Mouse (Mus musculus) liver, embryonic 12.5 days (tissue): ENCODE data around the gene Mcts1. TPM values are rescaled to one million over a fixed set of nuclear protein-coding genes. Genes with fewer than 3 reads are reported as not detected.

ENCODE experiments used
- ATAC-seq: fragments of 200-750 bp; cut with Nextera tagmentation; 2 replicates; pipeline ENCODE4 v1.8.0; 2017; ENCODE audit warnings: moderate number of reproducible peaks, mild to moderate bottlenecking, moderate library complexity
- H3K27ac ChIP-seq: fragments of 300-500 bp; sonication (generic); 2 replicates; pipeline ENCODE4 v1.5.1; 2016; ENCODE audit warnings: mild to moderate bottlenecking
- H3K27me3 ChIP-seq: fragments of 300-500 bp; sonication (generic); replicated peaks from 2 replicates; pipeline ENCODE4 v1.6.1; 2016; ENCODE audit warnings: mild to moderate bottlenecking, moderate library complexity
- H3K36me3 ChIP-seq: fragments of 300-500 bp; sonication (generic); 2 replicates; pipeline ENCODE4 v1.6.1; 2016; ENCODE audit warnings: mild to moderate bottlenecking, moderate library complexity
- H3K4me1 ChIP-seq: fragments of 300-500 bp; sonication (generic); 2 replicates; pipeline ENCODE4 v1.6.1; 2016
- H3K4me2 ChIP-seq: fragments of 300-500 bp; sonication (generic); 2 replicates; pipeline ENCODE4 v1.6.1; 2016; ENCODE audit warnings: mild to moderate bottlenecking, moderate library complexity
- H3K4me3 ChIP-seq: fragments of 300-500 bp; sonication (generic); 2 replicates; pipeline ENCODE4 v1.5.1; 2016; ENCODE audit warnings: mild to moderate bottlenecking, moderate library complexity
- H3K9ac ChIP-seq: fragments of 300-500 bp; sonication (generic); 2 replicates; pipeline ENCODE4 v1.6.1; 2016; ENCODE audit warnings: mild to moderate bottlenecking, moderate library complexity
- H3K9me3 ChIP-seq: fragments of 300-500 bp; sonication (generic); replicated peaks from 2 replicates; pipeline ENCODE4 v1.6.1; 2016; ENCODE audit warnings: mild to moderate bottlenecking, moderate library complexity
- WGBS: fragments of 180-500 bp; shearing (Covaris S2); methylation state at CpG from one replicate; pipeline ENCODE4 v1.1.7; 2016; ENCODE audit not compliant: insufficient replicate concordance; 5-methylcytosine and 5-hydroxymethylcytosine counted together
- polyA plus RNA-seq: library from polyadenylated mRNA; unstranded; fragments of >200 nt; fragmentation: Nextera tagmentation; extraction: Ambion mirVana; gene quantifications from 2 replicates; pipeline ENCODE4 v1.2.1, GENCODE M21; 2016

Mcts1 gene
- polyA plus RNA-seq, 1 experiment from 2014 or later, result 56.8 TPM

GRCm38 (mm10) chrX:38593180-38593889 is 7.0 kb upstream of the Mcts1 start:
- peak; percentile 81 for ATAC-seq
- Histone ChIP-seq H3K4me2 (peak overlapping the region; percentile 24; the same call in 1 of the 2 replicates), H3K36me3 (no peaks in the 10 kb centered on the region), H3K27me3 (no peaks in the 10 kb centered on the region), H3K4me1 (peaks cover 47% of the 10 kb centered on the region), H3K4me3 (no peak overlapping the region), H3K27ac (peak overlapping the region; percentile 70), H3K9ac (no peak overlapping the region), H3K9me3 (no peaks in the 10 kb centered on the region)
- WGBS, result 36% methylated on average over 5 of the region's 5 CpGs

- peak; percentile 62 for ATAC-seq
- Histone ChIP-seq H3K27me3 (no peaks in the 10 kb centered on the region), H3K4me3 (peak overlapping the region; percentile 62), H3K4me2 (peak overlapping the region; percentile 68), H3K9me3 (no peaks in the 10 kb centered on the region), H3K36me3 (no peaks in the 10 kb centered on the region), H3K27ac (peak overlapping the region; percentile 58), H3K9ac (peak overlapping the region; percentile 59), H3K4me1 (no peaks in the 10 kb centered on the region)
- WGBS, result 7% methylated on average over 3 of the region's 3 CpGs
Measured at GRCm38 (mm10) chrX:38600995-38601369, 604 bp downstream of the Mcts1 start.

GRCm38 (mm10) chrX:38634801-38635637 is 34.6 kb downstream of the Mcts1 start, which contains the start of gene C1galt1c1:
C1galt1c1 (minus strand) TSS chrX:38635087.
- peak within 1 kb of the TSS; percentile 68 for H3K4me3 ChIP-seq
- no peaks in the 10 kb centered on the region for H3K9me3 ChIP-seq
- peak within 1 kb of the TSS; percentile 65 for H3K4me2 ChIP-seq
- peak within 1 kb of the TSS; percentile 73 for H3K9ac ChIP-seq
- WGBS, result 14% methylated on average over 28 of the region's 43 CpGs
- peaks cover 11% of the 10 kb centered on the region for H3K4me1 ChIP-seq
- peak; percentile 99 for ATAC-seq
- H3K27ac ChIP-seq, result peak within 1 kb of the TSS; percentile 77
- no peaks in the 10 kb centered on the region for H3K27me3 ChIP-seq
- peaks cover 4% of the 10 kb centered on the region; the same call in 1 of the 2 replicates for H3K36me3 ChIP-seq

GRCm38 (mm10) chrX:38635638-38635931 is 35.2 kb downstream of the Mcts1 start:
- Histone ChIP-seq H3K27me3 (no peaks in the 10 kb centered on the region), H3K36me3 (peaks cover 4% of the 10 kb centered on the region; the same call in 1 of the 2 replicates), H3K9me3 (no peaks in the 10 kb centered on the region), H3K27ac (peak overlapping the region; percentile 30; the same call in 1 of the 2 replicates), H3K4me2 (peak overlapping the region; percentile 65), H3K4me1 (peaks cover 11% of the 10 kb centered on the region), H3K9ac (peak overlapping the region; percentile 62), H3K4me3 (peak overlapping the region; percentile 68)
- ATAC-seq, result peak; percentile 0; the same call in 1 of the 2 replicates

- ATAC-seq, result no peak
- Histone ChIP-seq H3K27me3 (no peaks in the 10 kb centered on the region), H3K27ac (no peak overlapping the region), H3K9ac (no peak overlapping the region), H3K36me3 (no peaks in the 10 kb centered on the region), H3K4me1 (no peaks in the 10 kb centered on the region), H3K4me2 (no peak overlapping the region), H3K4me3 (no peak overlapping the region), H3K9me3 (no peaks in the 10 kb centered on the region)
- WGBS, result 33% methylated on average over 4 of the region's 4 CpGs
Measured at GRCm38 (mm10) chrX:38641435-38641834, 41.1 kb downstream of the Mcts1 start.

- no peak overlapping the region for H3K9ac ChIP-seq
- no peaks in the 10 kb centered on the region for H3K4me1 ChIP-seq
- H3K27me3 ChIP-seq, result no peaks in the 10 kb centered on the region
- no peak for ATAC-seq
- no peak overlapping the region for H3K27ac ChIP-seq
- no peak overlapping the region for H3K4me3 ChIP-seq
- H3K36me3 ChIP-seq, result no peaks in the 10 kb centered on the region
- 46% methylated on average over 4 of the region's 4 CpGs for WGBS
- H3K9me3 ChIP-seq, result no peaks in the 10 kb centered on the region
- H3K4me2 ChIP-seq, result no peak overlapping the region
Measured at GRCm38 (mm10) chrX:38642183-38642582, 41.8 kb downstream of the Mcts1 start.

- WGBS, result 55% methylated on average over 9 of the region's 9 CpGs
- Histone ChIP-seq H3K36me3 (no peaks in the 10 kb centered on the region), H3K27me3 (no peaks in the 10 kb centered on the region), H3K4me3 (no peak overlapping the region), H3K27ac (no peak overlapping the region), H3K4me1 (no peaks in the 10 kb centered on the region), H3K9ac (no peak overlapping the region), H3K4me2 (no peak overlapping the region), H3K9me3 (0 out of 2 replicates have a peak, but pooled peaks cover 3% of the 10 kb centered on the region)
- ATAC-seq, result no peak
Measured at GRCm38 (mm10) chrX:38650404-38651039, 50.1 kb downstream of the Mcts1 start.

GRCm38 (mm10) chrX:38651167-38651566 is 50.8 kb downstream of the Mcts1 start:
- H3K9ac ChIP-seq, result no peak overlapping the region
- ATAC-seq, result no peak
- WGBS, result 50% methylated on average over 6 of the region's 7 CpGs
- no peaks in the 10 kb centered on the region for H3K27me3 ChIP-seq
- 0 out of 2 replicates have a peak, but pooled peaks cover 3% of the 10 kb centered on the region for H3K9me3 ChIP-seq
- no peak overlapping the region for H3K27ac ChIP-seq
- no peak overlapping the region for H3K4me3 ChIP-seq
- no peak overlapping the region for H3K4me2 ChIP-seq
- H3K4me1 ChIP-seq, result no peaks in the 10 kb centered on the region
- H3K36me3 ChIP-seq, result no peaks in the 10 kb centered on the region

- no peak for ATAC-seq
Measured at GRCm38 (mm10) chrX:38653181-38653580, 52.8 kb downstream of the Mcts1 start.

GRCm38 (mm10) chrX:38654681-38655080 is 54.3 kb downstream of the Mcts1 start:
- Histone ChIP-seq H3K4me2 (no peak overlapping the region), H3K4me1 (no peaks in the 10 kb centered on the region), H3K27ac (no peak overlapping the region), H3K4me3 (no peak overlapping the region), H3K36me3 (no peaks in the 10 kb centered on the region), H3K9ac (no peak overlapping the region), H3K27me3 (no peaks in the 10 kb centered on the region), H3K9me3 (0 out of 2 replicates have a peak, but pooled peaks cover 3% of the 10 kb centered on the region)
- WGBS, result 72% methylated on average over 5 of the region's 5 CpGs
- no peak for ATAC-seq

More at GRCm38 (mm10) chrX:38653181-38653580, 52.8 kb downstream of the Mcts1 start:
- Histone ChIP-seq H3K36me3 (no peaks in the 10 kb centered on the region), H3K9me3 (0 out of 2 replicates have a peak, but pooled peaks cover 3% of the 10 kb centered on the region), H3K4me2 (no peak overlapping the region), H3K4me3 (no peak overlapping the region), H3K27me3 (no peaks in the 10 kb centered on the region), H3K27ac (no peak overlapping the region), H3K9ac (no peak overlapping the region), H3K4me1 (no peaks in the 10 kb centered on the region)
- 58% methylated on average over 1 of the region's 1 CpGs for WGBS

- no peak overlapping the region for H3K4me3 ChIP-seq
- no peak overlapping the region for H3K9ac ChIP-seq
- H3K27me3 ChIP-seq, result no peaks in the 10 kb centered on the region
- H3K27ac ChIP-seq, result no peak overlapping the region
- no peak for ATAC-seq
- H3K4me1 ChIP-seq, result no peaks in the 10 kb centered on the region
- no peaks in the 10 kb centered on the region for H3K36me3 ChIP-seq
- no peak overlapping the region for H3K4me2 ChIP-seq
- WGBS, result 71% methylated on average over 4 of the region's 4 CpGs
- H3K9me3 ChIP-seq, result 0 out of 2 replicates have a peak, but pooled peaks cover 3% of the 10 kb centered on the region
Measured at GRCm38 (mm10) chrX:38656206-38656883, 56.0 kb downstream of the Mcts1 start.
